Mouse (Mus musculus) bone marrow macrophage, adult 2 months (primary cell): ENCODE results near the gene Nrxn1. TPM values are rescaled to one million over a fixed set of nuclear protein-coding genes. Genes with fewer than 3 reads are reported as not detected.

Source experiments
- H3K27ac ChIP-seq: 2 replicates; pipeline ENCODE4 v1.5.1; 2012; ENCODE audit warnings: low read depth, low read length; ENCODE audit not compliant: insufficient read depth
- H3K4me1 ChIP-seq: 2 replicates; pipeline ENCODE4 v1.6.1; 2012; ENCODE audit warnings: low read length; ENCODE audit not compliant: control insufficient read depth, insufficient read depth
- H3K4me3 ChIP-seq: 2 replicates; pipeline ENCODE4 v1.5.1; 2012; ENCODE audit warnings: mild to moderate bottlenecking, low read length, moderate library complexity; ENCODE audit not compliant: insufficient read depth
- CTCF ChIP-seq: IDR thresholded peaks from 2 replicates; pipeline ENCODE4 v1.5.1; 2012; ENCODE audit warnings: low read depth, mild to moderate bottlenecking, low read length, moderate library complexity
- POLR2A ChIP-seq: IDR thresholded peaks from 2 replicates; pipeline ENCODE4 v1.6.1; 2012; ENCODE audit warnings: mild to moderate bottlenecking, low read depth, low read length, borderline replicate concordance
- polyA plus RNA-seq: library from polyadenylated mRNA; stranded (reverse); fragments of >200 nt; gene quantifications from 2 replicates; pipeline ENCODE4 v1.2.4, GENCODE M21; 2012; ENCODE audit not compliant: missing spikeins, insufficient read depth, insufficient read length

Nrxn1 gene
- polyA plus RNA-seq, 1 experiment = not detected

DNA sequence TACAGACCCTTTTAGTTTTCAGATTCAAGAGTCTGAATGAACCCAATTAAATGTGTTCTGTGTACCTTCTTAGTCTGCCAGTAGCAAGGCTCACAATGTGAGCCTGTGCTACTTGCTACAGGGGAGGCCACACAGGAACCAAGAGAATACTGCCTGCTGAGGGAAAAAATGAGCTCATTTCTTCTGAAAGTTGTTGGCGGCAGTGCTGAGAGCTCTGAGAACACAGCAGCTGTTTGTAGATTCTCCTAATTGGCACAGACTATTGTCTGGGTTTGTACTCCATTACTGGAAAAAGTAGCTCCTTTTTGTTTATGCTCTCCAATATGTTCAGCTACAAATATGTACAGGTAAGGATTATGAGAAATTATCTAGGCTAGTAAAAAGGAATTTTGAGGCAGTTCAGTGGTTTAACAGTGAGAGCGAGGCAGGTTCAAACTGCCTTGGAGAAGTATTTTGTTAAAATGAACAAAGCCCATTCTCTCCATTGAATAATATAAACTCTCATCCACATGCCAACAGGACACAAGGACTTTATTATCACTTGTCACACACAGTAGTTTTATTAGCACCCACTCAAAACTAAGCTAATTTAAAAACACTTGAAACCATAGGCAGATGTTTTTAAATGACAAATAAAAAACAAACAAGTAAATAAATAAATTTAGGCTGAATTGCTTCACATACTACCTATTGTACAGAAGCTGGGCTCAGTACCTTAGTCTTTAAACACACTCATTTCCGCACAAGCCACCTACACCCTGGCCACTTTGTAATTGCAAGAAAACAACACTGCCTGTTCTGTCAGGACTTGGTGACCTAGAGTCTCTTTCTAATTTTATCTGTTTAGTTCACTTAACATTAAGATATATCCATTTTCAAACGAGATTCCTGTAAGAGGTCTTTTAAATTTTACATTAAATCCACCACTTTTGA is 200.3 kb downstream of the Nrxn1 start:
- H3K4me3 ChIP-seq = no peak overlapping the region
- TF ChIP-seq POLR2A = no peak
- TF ChIP-seq CTCF = no peak
- no peak overlapping the region for H3K27ac ChIP-seq
- no peaks in the 10 kb centered on the region for H3K4me1 ChIP-seq

DNA sequence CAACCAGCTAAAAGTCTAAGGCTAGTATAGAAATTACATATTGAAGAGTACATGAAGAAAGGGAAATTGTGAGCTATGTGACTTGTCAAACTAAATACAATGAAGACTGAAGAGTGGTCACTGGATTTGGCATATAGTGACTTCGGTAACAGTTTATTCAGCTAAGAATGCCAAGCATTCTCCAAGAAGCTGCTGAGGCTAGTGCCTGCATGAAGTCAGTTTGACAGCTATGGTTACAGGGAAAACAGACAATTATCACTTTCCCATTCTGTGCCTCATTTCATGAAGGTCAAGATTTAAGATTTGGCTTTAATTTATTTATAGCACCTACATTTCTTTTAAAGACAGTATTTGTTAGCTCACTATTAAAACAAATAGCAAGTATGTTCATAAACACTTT is 201.2 kb downstream of the Nrxn1 start:
- H3K27ac ChIP-seq = no peak overlapping the region
- H3K4me3 ChIP-seq = no peak overlapping the region
- TF ChIP-seq POLR2A (no peak), CTCF (no peak)

DNA sequence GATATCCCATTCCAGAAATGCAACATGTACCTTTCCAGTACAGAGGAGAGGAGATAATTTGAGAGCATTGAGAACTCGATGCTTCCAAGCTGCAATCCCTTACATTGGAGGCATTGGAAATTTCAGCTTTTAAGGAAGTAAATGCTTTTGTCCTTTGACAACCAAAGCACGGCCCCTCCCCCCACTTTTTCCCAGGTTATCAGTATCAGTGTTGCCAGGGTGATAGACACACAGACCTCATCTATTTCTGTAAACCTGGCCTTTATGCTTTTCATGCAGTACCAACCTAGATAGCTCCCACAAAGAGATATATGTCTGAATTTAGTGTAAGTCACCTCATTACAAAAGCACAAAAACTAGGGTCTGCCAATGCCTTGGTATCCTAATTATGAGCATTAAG is 235.6 kb downstream of the Nrxn1 start:
- Histone ChIP-seq H3K4me3 (no peak overlapping the region), H3K4me1 (no peaks in the 10 kb centered on the region), H3K27ac (no peak overlapping the region)
- TF ChIP-seq POLR2A (no peak), CTCF (no peak)

More for the DNA sequence above, 201.2 kb downstream of the Nrxn1 start:
- no peaks in the 10 kb centered on the region for H3K4me1 ChIP-seq

DNA sequence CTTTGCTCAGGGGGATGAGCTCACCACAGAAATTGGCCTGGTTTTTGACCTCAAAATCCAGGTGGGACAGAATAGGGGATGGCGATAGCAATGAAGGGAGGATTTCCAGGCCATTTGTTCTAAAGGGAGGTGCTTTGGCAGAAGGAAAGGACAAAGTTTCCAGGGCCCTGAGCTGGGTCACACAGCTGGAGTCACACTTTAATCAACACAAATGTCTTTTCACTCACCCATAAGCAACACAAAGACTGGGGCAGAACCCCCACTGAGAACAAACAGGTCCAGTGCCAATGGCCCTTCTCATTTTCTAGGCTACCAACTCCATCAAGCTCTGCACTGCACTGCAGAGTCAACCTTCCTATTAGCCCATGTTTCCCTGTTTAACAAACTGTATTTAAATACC is 249.0 kb downstream of the Nrxn1 start:
- Histone ChIP-seq H3K4me3 (no peak overlapping the region), H3K4me1 (no peaks in the 10 kb centered on the region), H3K27ac (no peak overlapping the region)
- TF ChIP-seq POLR2A = no peak
- TF ChIP-seq CTCF = no peak

DNA sequence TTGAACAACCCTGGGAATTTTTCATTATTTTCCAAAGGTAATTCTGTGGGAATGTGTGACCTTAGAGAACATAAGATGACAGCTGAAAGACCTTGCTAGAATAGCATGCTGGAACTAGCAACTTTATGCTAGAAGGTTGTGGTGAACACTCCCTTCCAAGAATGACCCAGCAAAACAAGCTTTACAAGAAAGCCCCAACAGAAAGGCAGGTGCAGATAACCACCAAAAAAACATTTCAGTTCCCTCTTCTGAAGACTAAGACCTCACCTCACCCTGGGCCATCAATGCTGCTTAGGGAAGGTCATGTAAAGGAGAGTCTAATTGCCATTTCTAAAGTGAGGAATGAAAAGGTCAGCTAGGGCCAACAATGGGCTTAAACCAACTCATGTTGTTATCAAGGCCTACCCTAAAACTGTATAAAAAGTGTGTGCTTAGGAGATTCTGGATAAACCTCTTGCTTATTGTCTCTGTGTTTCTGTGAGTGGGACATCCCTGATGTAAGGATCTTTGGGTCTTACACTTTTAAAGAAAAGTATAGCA is 249.7 kb downstream of the Nrxn1 start:
- Histone ChIP-seq H3K4me1 (no peaks in the 10 kb centered on the region), H3K4me3 (no peak overlapping the region)
- TF ChIP-seq CTCF = no peak
- no peak for TF ChIP-seq POLR2A

DNA sequence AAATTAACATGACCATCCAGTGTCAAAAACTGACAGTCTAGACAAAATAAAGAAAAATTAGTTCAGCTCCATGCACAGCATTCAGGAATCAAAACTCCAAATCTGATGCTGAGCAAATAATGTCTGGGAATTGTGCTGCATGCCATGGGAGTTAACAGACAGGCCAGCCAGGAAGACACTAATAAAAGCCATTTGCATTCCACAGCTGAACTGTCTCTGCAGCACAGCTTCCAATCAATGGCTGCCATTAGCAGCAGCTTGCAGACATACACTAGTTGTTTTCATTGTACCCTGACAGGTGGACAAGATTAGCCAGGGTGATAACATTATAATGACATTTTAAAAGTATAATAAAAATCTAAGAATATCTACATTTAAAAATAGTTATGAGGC is 255.9 kb downstream of the Nrxn1 start:
- TF ChIP-seq POLR2A (no peak), CTCF (no peak)
- H3K4me3 ChIP-seq = no peak overlapping the region
- H3K27ac ChIP-seq = no peak overlapping the region
- no peaks in the 10 kb centered on the region for H3K4me1 ChIP-seq

More for the DNA sequence above, 249.7 kb downstream of the Nrxn1 start:
- H3K27ac ChIP-seq = no peak overlapping the region

DNA sequence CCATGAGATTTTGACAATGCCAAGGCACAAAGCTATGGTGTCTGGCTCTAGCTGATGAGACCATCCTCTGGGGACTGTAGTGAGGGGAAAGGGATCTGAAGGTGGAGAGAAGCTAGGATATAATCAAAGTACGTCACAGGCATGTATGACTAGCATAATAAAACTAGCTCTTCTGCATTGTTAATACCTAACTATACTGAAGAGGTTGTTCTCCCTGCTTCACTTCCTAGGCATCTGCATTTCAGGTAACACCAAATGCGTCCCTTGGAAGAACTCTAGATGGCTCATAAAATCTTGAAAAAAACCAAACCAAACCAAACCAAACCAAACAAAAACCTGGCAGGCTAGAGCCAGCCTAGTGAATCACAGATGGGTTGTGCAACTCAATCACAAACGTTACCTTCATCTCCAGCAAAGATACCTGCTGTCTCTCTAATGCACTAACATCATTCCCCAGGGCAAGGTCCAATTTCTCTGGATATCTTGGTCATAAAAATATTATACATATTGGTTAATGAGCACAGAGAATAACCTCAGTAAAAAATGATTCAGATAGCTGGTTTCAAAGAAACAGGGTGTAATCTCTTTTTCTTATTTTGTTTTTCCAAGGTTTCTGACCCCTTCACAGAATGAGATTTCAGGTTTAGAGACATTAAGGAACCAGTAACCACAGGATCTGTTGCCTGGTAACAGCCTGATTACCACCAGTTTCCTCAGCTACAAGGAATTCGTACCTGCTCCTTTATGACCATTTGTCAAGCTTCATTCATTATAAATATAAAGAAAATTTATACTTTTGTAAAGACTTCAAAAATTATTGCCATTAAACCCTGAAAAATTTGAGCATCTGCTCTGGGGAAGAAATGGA is 256.5 kb downstream of the Nrxn1 start:
- H3K27ac ChIP-seq = no peak overlapping the region
- no peaks in the 10 kb centered on the region for H3K4me1 ChIP-seq
- no peak overlapping the region for H3K4me3 ChIP-seq
- TF ChIP-seq POLR2A = no peak
- TF ChIP-seq CTCF = no peak

DNA sequence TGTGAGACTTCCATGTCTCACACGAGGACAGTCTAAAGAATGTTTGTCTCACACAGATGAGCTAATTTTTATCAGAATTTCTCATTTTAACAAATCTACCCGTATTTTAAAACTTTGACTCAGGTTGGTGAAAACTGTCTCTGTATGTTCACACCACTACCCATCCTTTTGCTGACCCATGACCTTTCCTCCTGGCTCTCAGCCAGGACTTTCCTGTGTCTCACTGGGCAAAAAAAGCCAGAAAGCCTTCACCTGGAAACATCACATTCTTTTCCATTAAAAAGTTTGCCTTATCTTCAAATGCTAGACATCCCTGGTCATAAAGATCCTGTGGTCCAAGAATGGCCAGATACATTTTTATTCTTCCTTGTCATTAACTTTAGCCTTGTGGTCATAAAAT is 274.5 kb downstream of the Nrxn1 start:
- Histone ChIP-seq H3K4me3 (no peak overlapping the region), H3K27ac (no peak overlapping the region), H3K4me1 (no peaks in the 10 kb centered on the region)
- TF ChIP-seq CTCF (no peak), POLR2A (no peak)

DNA sequence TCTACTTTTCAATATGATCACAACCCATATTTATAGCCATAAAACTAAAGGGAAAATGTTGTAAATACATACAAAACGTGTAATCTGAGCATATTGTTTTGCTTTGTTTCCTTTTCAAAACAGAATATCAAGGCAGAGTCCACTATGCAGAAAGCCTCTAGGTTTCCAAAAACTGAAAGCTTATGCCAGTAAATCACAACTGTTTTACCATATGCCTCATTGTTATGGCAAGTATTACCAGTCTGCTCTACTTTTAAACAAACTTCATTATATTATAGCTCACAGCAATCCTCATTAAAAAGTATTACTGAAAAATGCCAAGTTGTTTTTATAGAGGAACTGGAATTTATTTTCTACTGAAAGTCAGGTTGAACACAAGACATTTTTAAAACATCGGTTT is 275.0 kb downstream of the Nrxn1 start:
- Histone ChIP-seq H3K4me1 (no peaks in the 10 kb centered on the region), H3K27ac (no peak overlapping the region)
- TF ChIP-seq CTCF (no peak), POLR2A (no peak)

More for the DNA sequence above, 275.0 kb downstream of the Nrxn1 start:
- H3K4me3 ChIP-seq = no peak overlapping the region
